Mouse (Mus musculus) myocyte (in vitro differentiated cells): ENCODE results near the gene Impg1. TPM values are rescaled to one million over a fixed set of nuclear protein-coding genes. Genes with fewer than 3 reads are reported as not detected.

Experiments used
- H3K27me3 ChIP-seq: one replicate; pipeline ENCODE4 v1.6.1; 2011; ENCODE audit not compliant: control insufficient read depth, insufficient read depth, insufficient read length
- H3K36me3 ChIP-seq: one replicate; pipeline ENCODE4 v1.6.1; 2011; ENCODE audit not compliant: control insufficient read depth, insufficient read depth
- H3K4me2 ChIP-seq: one replicate; pipeline ENCODE4 v1.6.1; 2011; ENCODE audit warnings: low read depth, control low read depth
- H3K4me3 ChIP-seq: one replicate; pipeline ENCODE4 v1.5.1; 2011; ENCODE audit warnings: mild to moderate bottlenecking, control low read depth, moderate library complexity
- H3K79me2 ChIP-seq: one replicate; pipeline ENCODE4 v1.6.1; 2011; ENCODE audit not compliant: control insufficient read depth, insufficient read depth
- H3ac ChIP-seq: one replicate; pipeline ENCODE4 v1.6.1; 2011; ENCODE audit not compliant: control insufficient read depth, insufficient read length
- CEBPB ChIP-seq: IDR thresholded peaks from 2 replicates; pipeline ENCODE4 v1.6.1; 2011; ENCODE audit warnings: mild to moderate bottlenecking, moderate library complexity; ENCODE audit not compliant: poor library complexity, insufficient read depth, severe bottlenecking
- E2F4 ChIP-seq: IDR thresholded peaks from one replicate; pipeline ENCODE4 v1.6.1; 2011; ENCODE audit warnings: mild to moderate bottlenecking, control low read depth, moderate library complexity; ENCODE audit not compliant: insufficient read depth
- MAX ChIP-seq: IDR thresholded peaks from one replicate; pipeline ENCODE4 v1.6.1; 2011; ENCODE audit warnings: low read depth, mild to moderate bottlenecking, control low read depth
- MYOD1 ChIP-seq, 3 experiments: IDR thresholded peaks; one replicate each; pipeline ENCODE4 v1.6.1; 2011; ENCODE audit warnings: control low read depth in 2 of 3, low read depth in 2 of 3, mild to moderate bottlenecking in 2 of 3, moderate library complexity in 1 of 3; ENCODE audit not compliant: insufficient read length in 2 of 3, control insufficient read depth in 1 of 3
- MYOG ChIP-seq, 3 experiments: IDR thresholded peaks; one replicate each; pipeline ENCODE4 v1.6.1; 2011; ENCODE audit warnings: control low read depth in 2 of 3, low read depth in 2 of 3, mild to moderate bottlenecking in 2 of 3; ENCODE audit not compliant: insufficient read length in 2 of 3, control insufficient read depth in 1 of 3, insufficient read depth in 1 of 3
- POLR2A ChIP-seq: IDR thresholded peaks from one replicate; pipeline ENCODE4 v1.6.1; 2011; ENCODE audit warnings: low read depth, mild to moderate bottlenecking, control low read depth, moderate library complexity; ENCODE audit not compliant: insufficient read length
- POLR2AphosphoS2 ChIP-seq: IDR thresholded peaks from one replicate; pipeline ENCODE4 v1.6.1; 2011; ENCODE audit warnings: low read depth, control low read depth; ENCODE audit not compliant: insufficient read length
- REST ChIP-seq: IDR thresholded peaks from one replicate; pipeline ENCODE4 v1.6.1; 2011; ENCODE audit warnings: mild to moderate bottlenecking, control low read depth, moderate library complexity; ENCODE audit not compliant: insufficient read depth, insufficient read length
- SRF ChIP-seq: IDR thresholded peaks from one replicate; pipeline ENCODE4 v1.6.1; 2011; ENCODE audit warnings: low read depth; ENCODE audit not compliant: control insufficient read depth, insufficient read length
- TCF12 ChIP-seq: IDR thresholded peaks from one replicate; pipeline ENCODE4 v1.6.1; 2011; ENCODE audit warnings: mild to moderate bottlenecking, control low read depth; ENCODE audit not compliant: poor library complexity, insufficient read depth, severe bottlenecking
- TCF3 ChIP-seq: IDR thresholded peaks from one replicate; pipeline ENCODE4 v1.6.1; 2011; ENCODE audit warnings: low read depth, control low read depth; ENCODE audit not compliant: insufficient read length
- USF1 ChIP-seq: IDR thresholded peaks from one replicate; pipeline ENCODE4 v1.6.1; 2011; ENCODE audit warnings: low read depth, mild to moderate bottlenecking, control low read depth, moderate library complexity
- polyA plus RNA-seq: library from polyadenylated mRNA; unstranded; fragments of >200 nt; fragmentation: generic; extraction: Trizol; gene quantifications from one replicate; pipeline ENCODE4 v1.2.1, GENCODE M21; 2012; ENCODE audit warnings: missing spikeins

Gene Impg1
- polyA plus RNA-seq, 1 experiment, result not detected

DNA sequence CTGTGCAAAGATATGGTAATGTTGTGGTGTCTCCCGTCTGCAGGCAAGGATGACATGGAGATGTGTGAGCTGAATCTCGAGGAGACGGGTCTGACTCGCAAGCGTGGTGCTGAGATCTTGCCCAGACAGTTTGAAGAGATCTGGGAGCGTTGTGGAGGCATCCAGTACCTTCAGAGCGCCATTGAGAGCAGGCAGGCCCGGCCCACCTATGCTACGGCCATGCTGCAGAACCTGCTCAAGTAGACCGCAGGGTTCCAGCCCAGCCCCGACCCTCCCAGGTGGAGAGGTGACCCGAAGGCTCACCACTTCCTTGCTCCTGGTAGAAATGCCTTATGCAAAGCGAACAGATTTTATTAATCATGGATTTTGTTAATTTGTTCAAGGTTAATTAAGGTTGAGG is 157.7 kb downstream of the Impg1 start:
- Histone ChIP-seq H3ac (no peak overlapping the region), H3K27me3 (no peaks in the 10 kb centered on the region), H3K79me2 (no peaks in the 10 kb centered on the region), H3K36me3 (peaks cover 8% of the 10 kb centered on the region), H3K4me3 (no peak overlapping the region), H3K4me2 (no peak overlapping the region)
- no peak for TF ChIP-seq MYOG (IDR thresholded peaks at IDR 0.05; ENCODE audit: control insufficient read depth in 1 of 3, insufficient read depth in 1 of 3, insufficient read length in 2 of 3, low read depth in 2 of 3)
- TF ChIP-seq TCF3, result no peak
- no peak for TF ChIP-seq POLR2A
- no peak for TF ChIP-seq CEBPB
- no peak for TF ChIP-seq REST
- no peak for TF ChIP-seq MAX
- TF ChIP-seq SRF, result no peak
- no peak for TF ChIP-seq TCF12
- TF ChIP-seq MYOD1 (IDR thresholded peaks at IDR 0.05; ENCODE audit: control insufficient read depth in 1 of 3, insufficient read length in 2 of 3, low read depth in 2 of 3), result no peak

DNA sequence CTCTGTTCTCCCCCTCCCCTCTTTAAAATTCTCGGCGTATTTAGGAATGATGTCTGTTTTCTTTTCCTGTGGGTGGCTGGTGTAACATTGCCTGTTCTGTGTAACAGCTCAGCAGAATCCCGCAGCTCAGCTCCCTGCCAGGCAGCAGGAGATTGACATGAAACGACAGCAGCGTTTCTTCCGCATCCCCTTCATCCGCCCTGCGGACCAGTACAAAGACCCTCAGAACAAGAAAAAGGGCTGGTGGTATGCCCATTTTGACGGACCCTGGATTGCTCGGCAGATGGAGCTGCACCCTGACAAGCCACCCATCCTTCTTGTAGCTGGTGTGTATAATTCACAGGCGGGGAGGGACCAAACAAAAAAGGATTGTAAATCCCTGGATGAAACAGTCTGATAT is 158.4 kb downstream of the Impg1 start:
- no peaks in the 10 kb centered on the region for H3K79me2 ChIP-seq
- TF ChIP-seq MYOG (IDR thresholded peaks at IDR 0.05; ENCODE audit: control insufficient read depth in 1 of 3, insufficient read depth in 1 of 3, insufficient read length in 2 of 3, low read depth in 2 of 3) (no peak), MYOD1 (IDR thresholded peaks at IDR 0.05; ENCODE audit: control insufficient read depth in 1 of 3, insufficient read length in 2 of 3, low read depth in 2 of 3) (no peak), USF1 (no peak), E2F4 (no peak), TCF12 (no peak), POLR2A (no peak), POLR2AphosphoS2 (no peak), SRF (no peak)
- no peaks in the 10 kb centered on the region for H3K27me3 ChIP-seq
- no peak overlapping the region for H3K4me2 ChIP-seq
- H3K4me3 ChIP-seq, result no peak overlapping the region
- no peak overlapping the region for H3ac ChIP-seq
- H3K36me3 ChIP-seq, result peaks cover 8% of the 10 kb centered on the region

DNA sequence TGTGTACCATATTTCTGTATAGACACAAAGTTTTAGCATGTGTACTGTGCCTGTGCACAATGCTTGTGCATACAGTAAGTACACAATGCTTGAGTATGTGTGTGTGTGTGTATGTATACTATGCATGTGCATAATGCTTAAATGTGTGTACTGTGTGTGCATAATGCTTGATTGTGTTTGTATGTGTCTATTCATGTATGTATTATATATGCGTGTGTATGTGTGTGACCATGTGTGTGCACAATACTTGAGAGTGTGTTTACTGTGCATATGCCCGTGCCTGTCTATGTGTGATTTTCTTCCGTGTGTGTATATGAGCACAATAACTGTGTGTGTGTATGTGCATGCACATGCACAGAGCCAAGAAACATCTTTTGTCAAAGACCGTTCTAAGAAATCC is 158.9 kb downstream of the Impg1 start:
- Histone ChIP-seq H3K4me2 (no peak overlapping the region), H3K4me3 (no peak overlapping the region)
- TF ChIP-seq E2F4 (no peak), POLR2AphosphoS2 (no peak), TCF3 (no peak), REST (no peak), MYOD1 (IDR thresholded peaks at IDR 0.05; ENCODE audit: control insufficient read depth in 1 of 3, insufficient read length in 2 of 3, low read depth in 2 of 3) (no peak), MAX (no peak), CEBPB (no peak), TCF12 (no peak), SRF (no peak)

GRCm38 (mm10) chr9:80303518-80303917 is 161.8 kb downstream of the Impg1 start:
- Histone ChIP-seq H3K27me3 (no peaks in the 10 kb centered on the region), H3K4me3 (no peak overlapping the region), H3K36me3 (peaks cover 6% of the 10 kb centered on the region), H3K4me2 (no peak overlapping the region), H3K79me2 (no peaks in the 10 kb centered on the region), H3ac (no peak overlapping the region)
- TF ChIP-seq POLR2AphosphoS2, result no peak
- no peak for TF ChIP-seq MYOD1 (IDR thresholded peaks at IDR 0.05; ENCODE audit: control insufficient read depth in 1 of 3, insufficient read length in 2 of 3, low read depth in 2 of 3)
- no peak for TF ChIP-seq SRF
- no peak for TF ChIP-seq TCF12
- no peak for TF ChIP-seq CEBPB
- TF ChIP-seq E2F4, result no peak
- no peak for TF ChIP-seq MAX
- TF ChIP-seq REST, result no peak
- no peak for TF ChIP-seq TCF3
- TF ChIP-seq POLR2A, result no peak
- no peak for TF ChIP-seq MYOG (IDR thresholded peaks at IDR 0.05; ENCODE audit: control insufficient read depth in 1 of 3, insufficient read depth in 1 of 3, insufficient read length in 2 of 3, low read depth in 2 of 3)
- no peak for TF ChIP-seq USF1

More for the DNA sequence above, 158.9 kb downstream of the Impg1 start:
- Histone ChIP-seq H3K27me3 (no peaks in the 10 kb centered on the region), H3K36me3 (peaks cover 8% of the 10 kb centered on the region), H3K79me2 (no peaks in the 10 kb centered on the region), H3ac (no peak overlapping the region)

- Histone ChIP-seq H3K79me2 (no peaks in the 10 kb centered on the region), H3ac (no peak overlapping the region), H3K4me3 (no peak overlapping the region), H3K36me3 (no peaks in the 10 kb centered on the region), H3K4me2 (no peak overlapping the region), H3K27me3 (no peaks in the 10 kb centered on the region)
- TF ChIP-seq POLR2AphosphoS2, result no peak
Observed at GRCm38 (mm10) chr9:80299031-80299430, 166.2 kb downstream of the Impg1 start.
